Mouse (Mus musculus): ENCODE results near the gene Ltb4r1.

Ltb4r1 gene

DNA sequence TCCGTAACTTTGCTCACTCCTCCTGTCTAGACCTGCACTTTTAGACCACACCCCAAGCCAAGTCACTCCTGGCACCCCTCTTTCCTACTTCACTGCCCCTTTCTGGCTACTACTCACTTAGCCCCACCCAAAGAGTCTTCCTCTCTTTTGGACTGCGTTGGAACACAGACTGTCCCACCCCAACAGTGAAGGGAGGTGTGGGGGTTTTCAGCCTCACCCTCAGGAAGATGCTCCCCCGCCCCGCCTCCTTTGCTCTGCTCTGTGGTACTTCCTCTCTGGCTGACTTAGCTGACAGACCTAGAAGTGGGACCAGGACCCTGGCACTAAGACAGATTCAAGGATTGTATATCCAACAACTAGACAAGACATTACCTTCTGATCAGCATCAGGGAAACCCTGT is at the start of gene Ltb4r1:
TSS of gene Ltb4r1 (plus strand) at position 267 of the 400 bp plus-strand sequence.
- no peak for DNase-seq

DNA sequence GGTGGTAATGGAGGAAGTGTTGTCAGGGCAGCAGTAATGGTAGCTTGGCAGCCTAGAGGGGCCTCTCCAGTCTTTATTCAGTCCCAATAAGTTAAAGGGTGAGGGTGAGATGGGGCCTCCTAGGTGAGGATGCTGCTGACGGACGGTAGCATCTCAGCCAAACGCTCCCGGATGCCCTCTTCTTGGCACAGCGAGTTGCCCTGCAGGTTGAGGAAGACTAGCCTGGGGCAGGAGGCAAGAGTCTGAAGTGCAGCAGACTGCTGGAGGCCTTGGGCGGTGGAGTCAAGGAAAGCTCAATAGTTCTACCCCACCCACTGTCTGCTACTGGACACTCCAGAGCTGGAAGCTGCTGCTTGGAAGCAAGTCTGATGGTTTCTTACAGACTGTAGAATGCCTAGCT is 49.5 kb upstream of the Ltb4r1 start:
- no peak for DNase-seq

GRCm38 (mm10) chr14:55716884-55717283 is 48.9 kb upstream of the Ltb4r1 start:
- no peak for DNase-seq

DNA sequence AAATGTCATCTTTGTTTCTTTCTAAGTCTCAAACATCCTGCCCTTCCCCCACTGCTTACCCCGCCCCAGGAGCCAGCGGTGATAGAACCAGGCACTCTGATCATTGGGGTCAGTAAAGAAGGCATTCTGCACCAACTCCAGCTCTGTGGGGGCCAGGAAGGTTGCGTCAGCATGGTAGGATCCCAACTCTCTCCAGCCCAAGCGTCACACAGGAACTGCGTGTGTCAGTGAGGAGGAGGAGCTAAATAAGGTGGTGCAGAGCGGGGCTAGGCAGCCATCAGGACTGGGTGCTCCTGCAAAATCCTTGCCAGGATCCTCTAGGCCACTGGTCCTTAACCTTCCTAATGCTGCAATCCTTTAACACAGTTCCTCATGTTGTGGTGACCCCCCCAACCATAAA is 46.0 kb upstream of the Ltb4r1 start:
- no peak for DNase-seq

DNA sequence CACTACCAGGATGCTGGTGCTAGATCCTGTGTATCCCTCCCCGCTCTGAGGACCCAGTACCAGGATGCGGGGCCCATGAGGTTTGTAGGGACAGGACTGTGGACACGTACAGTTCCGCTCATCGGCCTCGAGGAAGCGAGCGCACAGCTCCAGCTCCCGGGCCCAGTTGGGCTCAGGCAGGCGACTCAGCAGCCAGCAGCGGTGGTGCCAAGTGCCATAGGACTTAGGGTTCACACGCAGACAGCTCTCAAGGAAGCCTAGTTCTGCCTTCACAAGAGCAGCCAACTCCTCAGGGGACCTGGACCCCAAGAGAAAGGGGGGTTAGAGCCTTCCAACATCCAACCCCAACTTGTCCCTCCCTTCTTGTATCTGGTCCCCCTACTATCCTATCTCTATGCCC is 45.1 kb upstream of the Ltb4r1 start:
- no peak for DNase-seq

GRCm38 (mm10) chr14:55721076-55721475 is 44.7 kb upstream of the Ltb4r1 start:
- DNase-seq: no peak

DNA sequence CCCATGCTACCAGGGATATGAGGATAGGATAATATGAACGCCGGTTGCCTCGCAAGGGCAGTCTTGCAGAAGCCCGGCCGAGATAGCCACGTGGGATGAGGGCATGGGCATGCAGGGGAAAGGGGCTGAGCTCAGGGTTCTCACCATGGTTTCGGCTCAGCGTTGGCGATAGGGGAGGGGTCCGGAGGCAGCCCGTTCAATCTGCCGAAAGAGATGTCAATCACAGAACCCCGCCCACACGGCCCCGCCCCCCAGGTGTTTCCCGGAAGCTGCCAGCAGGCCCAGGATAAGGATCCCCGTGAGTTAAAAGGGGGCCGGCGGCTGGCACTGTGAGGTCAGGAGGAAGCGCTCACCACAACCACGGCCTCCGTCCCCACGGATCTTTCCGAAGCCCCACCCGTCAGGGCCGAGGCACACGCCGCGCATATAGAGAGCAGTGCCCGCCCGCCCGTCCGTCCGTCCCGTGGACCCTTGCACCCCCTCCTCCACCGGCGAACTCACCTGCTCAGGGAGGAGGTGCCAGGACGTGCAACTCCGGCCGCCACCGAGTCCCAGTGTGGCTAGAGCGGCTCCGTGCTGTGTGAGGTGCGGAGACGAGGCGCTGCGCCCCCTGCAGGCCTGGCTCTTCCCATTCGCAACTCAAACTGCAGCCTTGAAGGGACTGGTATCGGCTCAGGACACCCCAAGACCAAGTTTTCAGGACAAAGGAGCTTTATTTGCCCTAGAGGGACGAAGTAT is 43.9 kb upstream of the Ltb4r1 start, which contains the start of gene Rabggta:
TSS of gene Rabggta (minus strand) at position 564 of the 738 bp plus-strand sequence.
- DNase-seq: peak; percentile 93

GRCm38 (mm10) chr14:55722438-55722945 is 43.3 kb upstream of the Ltb4r1 start:
- DNase-seq: no peak

DNA sequence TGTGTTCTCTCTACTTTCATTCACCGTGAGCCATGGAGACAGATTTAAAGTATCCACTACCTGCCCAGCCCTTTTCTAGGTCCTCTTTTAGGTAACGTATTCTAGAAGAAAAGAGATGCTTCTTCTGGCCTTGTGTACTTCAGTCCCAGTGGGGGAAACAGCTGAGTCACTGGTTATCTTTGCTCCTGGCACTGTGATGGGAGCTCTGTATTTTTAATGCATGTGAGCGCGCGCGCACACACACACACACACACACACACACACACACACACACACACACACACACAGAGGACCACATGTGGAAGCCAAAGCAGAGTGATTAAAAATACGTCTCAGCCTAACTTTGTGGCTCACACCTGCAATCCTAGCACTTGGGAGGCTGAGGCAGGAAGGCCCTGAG is 42.3 kb upstream of the Ltb4r1 start:
- DNase-seq: no peak

DNA sequence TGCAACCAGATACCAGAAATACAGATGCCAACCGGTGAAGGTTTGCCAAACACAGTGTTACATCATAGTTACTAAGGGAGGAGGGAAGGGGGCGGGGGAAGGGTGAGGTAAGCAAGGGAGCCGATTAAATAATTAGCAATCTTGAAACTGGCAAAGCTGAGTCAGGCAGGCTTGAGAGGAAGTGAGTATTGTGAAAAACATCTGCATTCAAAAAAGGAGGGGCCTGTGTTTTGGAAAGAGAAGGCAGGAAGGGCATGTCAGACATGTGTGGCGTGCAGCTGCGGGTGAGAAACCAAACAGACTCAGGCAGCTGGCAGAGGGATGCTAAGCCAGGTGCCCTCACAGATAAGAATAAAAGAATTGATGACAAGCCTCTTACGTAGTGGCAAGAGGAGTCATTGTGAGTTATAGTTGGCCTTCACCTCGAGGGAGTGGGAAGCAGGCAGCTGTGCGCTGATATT is 41.3 kb upstream of the Ltb4r1 start:
- DNase-seq: peak; percentile 48

- DNase-seq: no peak
These were observed 39.5 kb upstream of the Ltb4r1 start for GRCm38 (mm10) chr14:55726261-55726660.

DNA sequence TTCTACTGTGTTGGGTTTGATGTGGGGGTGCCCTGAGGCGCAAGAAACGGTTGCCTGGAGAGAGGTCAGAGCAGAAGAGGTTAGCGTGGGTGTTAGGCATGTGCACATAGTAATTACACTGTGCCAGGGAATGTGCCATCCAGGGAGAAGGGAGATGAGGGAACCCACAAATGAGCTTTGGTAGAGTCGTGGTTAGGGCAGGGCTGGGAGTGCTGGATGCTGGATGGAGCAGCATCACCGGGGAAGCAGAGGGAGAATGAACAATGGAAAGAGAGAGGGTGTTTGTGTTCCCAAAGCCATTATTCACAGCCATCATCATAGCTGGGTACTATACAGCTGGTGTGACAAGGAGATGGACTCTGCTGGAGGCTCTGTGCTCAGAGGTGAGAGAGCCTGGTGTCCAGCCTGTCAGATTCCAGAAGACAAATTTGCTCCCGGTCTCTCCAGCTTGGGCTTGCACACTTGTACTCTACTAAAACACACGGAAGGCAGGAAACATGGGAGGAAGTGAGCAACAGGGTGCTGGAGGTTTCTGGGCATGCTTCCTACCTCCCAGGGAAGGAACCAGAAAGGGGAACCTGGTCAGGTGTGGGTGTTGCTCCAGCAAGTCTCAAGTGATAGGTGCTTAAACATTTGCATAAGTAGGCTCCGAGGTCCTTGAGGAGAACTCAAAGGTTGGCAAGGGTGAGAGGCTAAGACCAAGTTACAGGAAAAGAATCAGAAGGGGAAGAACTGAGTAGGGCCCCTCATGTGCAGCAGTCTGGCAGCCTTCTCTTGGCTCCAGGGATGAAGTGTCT is 37.7 kb upstream of the Ltb4r1 start:
- DNase-seq: no peak

DNA sequence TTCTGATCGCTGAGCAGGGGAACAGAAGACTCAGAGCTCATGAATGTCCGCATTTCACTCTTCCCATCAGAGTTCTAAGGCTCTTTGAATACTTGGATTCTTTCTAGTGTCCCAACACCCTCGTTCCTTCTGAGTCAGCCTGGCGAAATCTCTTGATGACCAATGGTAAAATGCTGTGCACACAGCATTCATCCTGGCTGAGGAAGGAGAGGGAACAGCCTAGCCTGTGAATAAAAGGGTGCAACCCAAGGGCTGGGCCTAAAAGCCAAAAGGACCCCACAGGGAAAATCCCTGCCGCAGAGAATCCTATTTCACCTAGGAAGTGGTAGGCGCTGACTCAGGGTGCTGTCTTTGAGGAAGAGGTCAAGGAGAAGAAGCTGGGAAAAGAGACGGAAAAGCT is 35.6 kb upstream of the Ltb4r1 start:
- no peak for DNase-seq

- DNase-seq: no peak
These were observed 35.2 kb upstream of the Ltb4r1 start for GRCm38 (mm10) chr14:55730531-55731032.

DNA sequence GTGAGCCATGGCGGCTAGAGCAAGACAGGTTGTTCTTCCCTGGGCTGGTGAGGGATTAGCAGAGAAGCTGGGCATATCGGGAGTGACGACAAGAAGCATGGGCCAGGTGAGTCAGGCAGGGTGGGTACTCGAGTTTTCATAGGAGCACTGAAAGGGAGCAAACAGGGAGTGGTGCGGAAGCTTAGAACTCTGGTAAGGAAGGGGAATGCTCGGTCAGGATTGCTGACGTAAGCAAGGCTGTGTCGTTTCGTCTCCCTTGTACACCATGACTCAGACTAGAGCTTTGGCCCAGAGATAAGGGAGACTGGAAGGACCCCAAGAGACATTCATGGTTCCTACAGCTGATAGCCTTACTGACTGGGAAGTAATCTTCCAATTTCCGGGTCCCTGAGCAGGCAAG is 31.9 kb upstream of the Ltb4r1 start:
- DNase-seq: no peak

- DNase-seq: no peak
These were observed 30.9 kb upstream of the Ltb4r1 start for GRCm38 (mm10) chr14:55734869-55735268.

DNA sequence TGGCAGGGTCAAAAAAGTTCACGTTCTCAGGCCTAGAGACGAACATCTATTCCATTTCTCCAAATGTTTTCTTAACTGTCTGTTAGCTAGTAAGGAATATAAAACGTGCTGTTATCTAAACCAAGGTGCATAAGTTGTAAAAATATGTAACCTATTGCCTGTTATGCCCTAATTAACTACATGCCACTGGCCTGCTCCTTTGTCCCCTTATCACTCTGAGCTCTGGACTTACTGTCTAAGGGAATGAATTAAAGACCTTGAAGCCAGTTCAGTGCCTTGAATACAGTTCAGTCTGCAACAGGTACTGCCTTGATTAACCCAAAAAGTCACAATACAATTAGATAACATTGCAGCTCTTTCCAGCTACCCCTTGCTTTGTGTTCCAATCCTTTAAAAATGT is 30.4 kb upstream of the Ltb4r1 start:
- DNase-seq: no peak

- no peak for DNase-seq
These were observed 30.0 kb upstream of the Ltb4r1 start for GRCm38 (mm10) chr14:55735758-55736157.

GRCm38 (mm10) chr14:55737086-55737687 is 28.6 kb upstream of the Ltb4r1 start:
- DNase-seq: no peak

GRCm38 (mm10) chr14:55743711-55744110 is 22.1 kb upstream of the Ltb4r1 start:
- peak; percentile 93 for DNase-seq

DNA sequence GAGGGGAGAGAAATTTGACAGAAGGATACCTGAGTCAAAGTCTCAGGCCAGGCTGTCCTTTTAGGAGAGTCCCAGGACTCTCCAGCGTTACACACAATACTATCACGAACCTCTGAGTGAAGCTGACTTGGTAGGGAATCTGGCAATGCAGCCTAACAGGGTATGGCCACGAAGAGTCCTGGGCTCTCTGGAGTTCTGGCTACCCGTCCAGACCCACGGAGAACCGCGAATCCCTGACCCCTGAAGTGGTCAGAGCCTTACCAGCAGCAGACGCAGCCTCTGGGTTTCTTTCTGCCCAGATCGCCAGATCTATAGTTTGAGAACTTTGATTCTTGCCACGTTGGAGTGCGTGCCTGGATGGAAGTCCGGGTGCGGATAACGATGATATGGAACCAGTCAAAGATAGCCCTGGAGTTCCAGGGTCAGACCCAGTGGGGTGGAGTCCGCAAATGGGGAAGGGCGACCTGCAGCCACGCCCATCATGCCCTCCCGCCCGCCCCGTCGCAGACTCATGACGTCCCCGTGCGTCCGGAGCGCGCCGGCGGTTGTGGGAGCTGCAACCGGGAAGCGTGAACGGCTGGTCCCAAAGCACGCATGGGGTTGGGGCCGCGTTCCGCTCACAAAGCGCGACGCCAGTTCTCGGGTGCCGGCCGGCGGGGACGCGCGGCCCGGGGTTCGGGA is 20.4 kb upstream of the Ltb4r1 start, which contains the start of the genes Dhrs1 and Nop9:
TSS of gene Dhrs1 (minus strand) at position 511 of the 681 bp plus-strand sequence.
TSS of gene Nop9 (plus strand) at position 514 of the 681 bp plus-strand sequence.
- peak; percentile 89 for DNase-seq

DNA sequence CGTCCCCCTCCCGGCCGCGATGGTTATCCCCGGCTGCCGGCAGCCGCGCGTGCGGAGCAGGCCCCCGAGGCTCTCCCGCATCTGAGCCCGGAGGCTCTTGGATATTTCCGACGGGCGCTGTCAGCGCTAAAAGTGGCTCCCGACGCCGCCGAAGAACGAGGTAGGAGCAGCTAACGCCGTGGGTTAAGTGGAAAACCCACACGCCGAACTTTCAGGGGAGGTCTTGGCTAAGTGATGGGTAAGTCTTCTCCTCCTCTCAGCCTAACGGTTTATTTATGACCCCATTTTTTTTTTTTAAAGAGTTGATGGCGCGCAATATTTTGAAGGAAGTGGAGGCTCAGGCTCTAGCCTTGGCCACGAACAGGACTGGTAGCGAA is 19.9 kb upstream of the Ltb4r1 start:
- DNase-seq: no peak
